Mouse (Mus musculus) lung, postnatal 0 days (tissue): ENCODE data around the gene Lrmda. TPM values are rescaled to one million over a fixed set of nuclear protein-coding genes. Genes with fewer than 3 reads are reported as not detected.
A peak's percentile ranks its signal among the peaks of the same experiment; 100 is the strongest.

Experiments used
- ATAC-seq: fragments of 200-750 bp; cut with Nextera tagmentation; 2 replicates; pipeline ENCODE4 v1.8.0; 2017; ENCODE audit warnings: moderate library complexity
- DNase-seq: peaks from one replicate; pipeline ENCODE4 v3.0.0-alpha.2; 2016; ENCODE audit warnings: low spot score
- H3K27ac ChIP-seq: fragments of 300-500 bp; sonication (generic); 2 replicates; pipeline ENCODE4 v1.5.1; 2014; ENCODE audit warnings: antibody characterized with exemption, mild to moderate bottlenecking, low read length, mixed read lengths
- H3K27me3 ChIP-seq: fragments of 300-500 bp; sonication (generic); replicated peaks from 2 replicates; pipeline ENCODE4 v1.6.1; 2014; ENCODE audit warnings: low read length, mixed read lengths; ENCODE audit not compliant: insufficient read depth
- H3K36me3 ChIP-seq: fragments of 300-500 bp; sonication (generic); 2 replicates; pipeline ENCODE4 v1.6.1; 2014; ENCODE audit warnings: low read length, mixed read lengths; ENCODE audit not compliant: insufficient read depth
- H3K4me1 ChIP-seq: fragments of 300-500 bp; sonication (generic); 2 replicates; pipeline ENCODE4 v1.6.1; 2014; ENCODE audit warnings: antibody characterized with exemption, low read depth, low read length, mixed read lengths; ENCODE audit not compliant: insufficient read depth
- H3K4me2 ChIP-seq: fragments of 300-500 bp; sonication (generic); replicated peaks from 2 replicates; pipeline ENCODE4 v1.6.1; 2014; ENCODE audit warnings: low read depth, mild to moderate bottlenecking, low read length, moderate library complexity, mixed read lengths
- H3K4me3 ChIP-seq: fragments of 300-500 bp; sonication (generic); 2 replicates; pipeline ENCODE4 v1.5.1; 2014; ENCODE audit warnings: low read depth, low read length
- H3K9ac ChIP-seq: fragments of 300-500 bp; sonication (generic); replicated peaks from 2 replicates; pipeline ENCODE4 v1.6.1; 2014; ENCODE audit warnings: low read depth, mild to moderate bottlenecking
- H3K9me3 ChIP-seq: fragments of 300-500 bp; sonication (generic); 2 replicates; pipeline ENCODE4 v1.6.1; 2016; ENCODE audit warnings: low read length, mixed read lengths
- CTCF ChIP-seq: IDR thresholded peaks from 2 replicates; pipeline ENCODE4 v1.5.1; 2016; ENCODE audit warnings: antibody characterized with exemption, mild to moderate bottlenecking
- EP300 ChIP-seq: IDR thresholded peaks from 2 replicates; pipeline ENCODE4 v1.6.1; 2016; ENCODE audit warnings: antibody characterized with exemption, mild to moderate bottlenecking, control low read depth
- WGBS: fragments of 180-500 bp; shearing (Covaris S2); extraction: QIAGEN DNeasy Blood & Tissue Kit; methylation state at CpG from one replicate; pipeline ENCODE4 v1.1.7; 2014; 5-methylcytosine and 5-hydroxymethylcytosine counted together
- polyA plus RNA-seq: library from polyadenylated mRNA; unstranded; fragments of >200 nt; fragmentation: Nextera tagmentation; extraction: Ambion mirVana; gene quantifications from 2 replicates; pipeline ENCODE4 v1.2.1, GENCODE M21; 2015

Gene Lrmda
- polyA plus RNA-seq, 1 experiment from 2014 or later, result 0.86 TPM

GRCm38 (mm10) chr14:22083931-22084330, 64.4 kb downstream of the Lrmda start:
- H3K4me2 ChIP-seq, result no peak overlapping the region
- 84% methylated on average over 3 of the region's 3 CpGs for WGBS
- no peaks in the 10 kb centered on the region; the same call in 1 of the 2 replicates for H3K9me3 ChIP-seq
- no peak overlapping the region for H3K9ac ChIP-seq
- no peaks in the 10 kb centered on the region for H3K36me3 ChIP-seq
- H3K4me1 ChIP-seq, result no peaks in the 10 kb centered on the region
- ATAC-seq (no peak), DNase-seq (no peak)
- H3K27ac ChIP-seq, result no peak overlapping the region
- no peak for TF ChIP-seq CTCF
- no peak for TF ChIP-seq EP300
- no peak overlapping the region for H3K4me3 ChIP-seq
- H3K27me3 ChIP-seq, result no peaks in the 10 kb centered on the region

- Histone ChIP-seq H3K4me2 (no peak overlapping the region), H3K27me3 (no peaks in the 10 kb centered on the region), H3K9ac (no peak overlapping the region), H3K4me1 (peaks cover 12% of the 10 kb centered on the region; the same call in 1 of the 2 replicates), H3K36me3 (no peaks in the 10 kb centered on the region), H3K9me3 (no peaks in the 10 kb centered on the region; the same call in 1 of the 2 replicates), H3K27ac (no peak overlapping the region), H3K4me3 (no peak overlapping the region)
- WGBS, result 71% methylated on average over 3 of the region's 3 CpGs
- DNase-seq (peak; percentile 52), ATAC-seq (peak; percentile 27; the same call in 1 of the 2 replicates)
- TF ChIP-seq CTCF (no peak), EP300 (no peak)
These were observed 65.9 kb downstream of the Lrmda start for GRCm38 (mm10) chr14:22085411-22085810.

- H3K4me2 ChIP-seq, result no peak overlapping the region
- H3K9me3 ChIP-seq, result no peaks in the 10 kb centered on the region; the same call in 1 of the 2 replicates
- no peak overlapping the region for H3K27ac ChIP-seq
- DNase-seq, result no peak
- no peaks in the 10 kb centered on the region for H3K27me3 ChIP-seq
- no peak for ATAC-seq
- WGBS, result 90% methylated on average over 2 of the region's 2 CpGs
- no peak overlapping the region for H3K9ac ChIP-seq
- no peak overlapping the region for H3K4me3 ChIP-seq
- TF ChIP-seq CTCF (no peak), EP300 (no peak)
- peaks cover 20% of the 10 kb centered on the region; the same call in 1 of the 2 replicates for H3K4me1 ChIP-seq
- no peaks in the 10 kb centered on the region for H3K36me3 ChIP-seq
These were observed 69.1 kb downstream of the Lrmda start for GRCm38 (mm10) chr14:22088604-22089003.

GRCm38 (mm10) chr14:22089331-22089730, 69.8 kb downstream of the Lrmda start:
- H3K4me3 ChIP-seq, result no peak overlapping the region
- TF ChIP-seq CTCF (no peak), EP300 (no peak)
- H3K36me3 ChIP-seq, result no peaks in the 10 kb centered on the region
- no peak overlapping the region for H3K27ac ChIP-seq
- H3K27me3 ChIP-seq, result no peaks in the 10 kb centered on the region
- H3K9ac ChIP-seq, result no peak overlapping the region
- WGBS, result 56% methylated on average over 7 of the region's 7 CpGs
- 0 out of 2 replicates have a peak, but pooled peaks have one; percentile 1 for ATAC-seq
- peaks cover 20% of the 10 kb centered on the region; the same call in 1 of the 2 replicates for H3K4me1 ChIP-seq
- no peaks in the 10 kb centered on the region; the same call in 1 of the 2 replicates for H3K9me3 ChIP-seq
- H3K4me2 ChIP-seq, result no peak overlapping the region
- DNase-seq, result no peak

GRCm38 (mm10) chr14:22089866-22090470, 70.5 kb downstream of the Lrmda start:
- H3K36me3 ChIP-seq, result no peaks in the 10 kb centered on the region
- H3K4me3 ChIP-seq, result no peak overlapping the region
- DNase-seq, result peak; percentile 79
- peaks cover 20% of the 10 kb centered on the region; the same call in 1 of the 2 replicates for H3K4me1 ChIP-seq
- 42% methylated on average over 8 of the region's 8 CpGs for WGBS
- no peaks in the 10 kb centered on the region; the same call in 1 of the 2 replicates for H3K9me3 ChIP-seq
- peak; percentile 64 for ATAC-seq
- H3K9ac ChIP-seq, result no peak overlapping the region
- TF ChIP-seq EP300 (no peak), CTCF (no peak)
- 0 out of 2 replicates have a peak overlapping the region, but pooled peaks have one; percentile 8 for H3K27ac ChIP-seq
- H3K4me2 ChIP-seq, result no peak overlapping the region
- H3K27me3 ChIP-seq, result no peaks in the 10 kb centered on the region

- H3K9ac ChIP-seq, result no peak overlapping the region
- no peaks in the 10 kb centered on the region; the same call in 1 of the 2 replicates for H3K9me3 ChIP-seq
- peak; percentile 28 for DNase-seq
- TF ChIP-seq CTCF (no peak), EP300 (peak; percentile 38; the same call in 1 of the 2 replicates)
- H3K4me3 ChIP-seq, result no peak overlapping the region
- no peaks in the 10 kb centered on the region for H3K36me3 ChIP-seq
- ATAC-seq, result no peak; the same call in 1 of the 2 replicates
- 23% methylated on average over 5 of the region's 5 CpGs for WGBS
- H3K4me2 ChIP-seq, result no peak overlapping the region
- H3K27ac ChIP-seq, result no peak overlapping the region
- peaks cover 20% of the 10 kb centered on the region; the same call in 1 of the 2 replicates for H3K4me1 ChIP-seq
- H3K27me3 ChIP-seq, result no peaks in the 10 kb centered on the region
These were observed 71.3 kb downstream of the Lrmda start for GRCm38 (mm10) chr14:22090778-22091211.
